Mouse (Mus musculus) gastrocnemius, postnatal 14 days (tissue): ENCODE measurements around the gene Rbmxl1. TPM values are rescaled to one million over a fixed set of nuclear protein-coding genes. Genes with fewer than 3 reads are reported as not detected.
"Not testable (repeated sequence)": the region's sequence is repeated elsewhere in the genome, so short reads cannot be mapped to it uniquely, and the experiment has no call there.

Experiments used
- DNase-seq: peaks from one replicate; pipeline ENCODE4 v3.0.0; 2021; ENCODE audit warnings: mixed read lengths
- intact Hi-C: fragments of 180-260 bp; cut with DNase I; formaldehyde crosslinking; loops from one replicate; pipeline ENCODE4 v1.15.1; 2025; ENCODE audit warnings: low total_unique reads
- total RNA-seq, 2 experiments: library from RNA; stranded (reverse); gene quantifications; 2 replicates each; pipeline ENCODE4 v1.2.3; 2021

Rbmxl1 gene
- total RNA-seq, 2 experiments from 2014 or later: 13.5 to 16.5 TPM

- peak; percentile 54 for DNase-seq
- intact Hi-C loops: loop anchor here (10.0 kb wide), 1 partner anchor 137 kb away; no protein-coding TSS in a partner anchor
Measured at GRCm38 (mm10) chr8:78507979-78508718, 549 bp downstream of the Rbmxl1 start.

- DNase-seq: no peak
- intact Hi-C loops: loop anchor here (10.0 kb wide), 1 partner anchor 142 kb away; no protein-coding TSS in a partner anchor
Measured at GRCm38 (mm10) chr8:78502706-78503105, 6.0 kb downstream of the Rbmxl1 start.

GRCm38 (mm10) chr8:78496273-78496672 lies 12.4 kb downstream of the Rbmxl1 start:
- intact Hi-C loops: loop anchor here (5.0 kb wide), 1 partner anchor 419 kb away; no protein-coding TSS in a partner anchor
- not testable (repeated sequence) for DNase-seq

- no peak for DNase-seq
- intact Hi-C loops: no loop called here
Measured at GRCm38 (mm10) chr8:78493031-78493430, 15.7 kb downstream of the Rbmxl1 start.

GRCm38 (mm10) chr8:78489733-78490132 lies 19.0 kb downstream of the Rbmxl1 start:
- DNase-seq: no peak
- intact Hi-C loops: no loop called here

- intact Hi-C loops: no loop called here
- DNase-seq: no peak
Measured at GRCm38 (mm10) chr8:78477051-78477829, 31.5 kb downstream of the Rbmxl1 start.

- DNase-seq: no peak
- intact Hi-C loops: no loop called here
Measured at GRCm38 (mm10) chr8:78467889-78468288, 40.8 kb downstream of the Rbmxl1 start.

GRCm38 (mm10) chr8:78463941-78464340 lies 44.8 kb downstream of the Rbmxl1 start:
- no peak for DNase-seq
- intact Hi-C loops: no loop called here

GRCm38 (mm10) chr8:78456441-78456840 lies 52.3 kb downstream of the Rbmxl1 start:
- no peak for DNase-seq
- intact Hi-C loops: no loop called here

Other genes with a start within 250 kb of the Rbmxl1 start
- not detected for gene Pou4f2, start 72.3 kb downstream of the Rbmxl1 start, total RNA-seq
- 1 to 10 TPM; 5.3 to 6.3 TPM for gene Slc10a7, start 448 bp upstream of the Rbmxl1 start, total RNA-seq